Mouse (Mus musculus) cerebellum, postnatal 4 days (tissue): ENCODE data around the gene Elk3.
A peak's percentile ranks its signal among the peaks of the same experiment; 100 is the strongest.

ENCODE experiments used
- DNase-seq, 2 experiments: peaks; one replicate each; pipeline ENCODE4 v3.0.0; 2022; ENCODE audit warnings: low spot score in 2 of 2, mixed read lengths in 1 of 2

Elk3 gene

DNA sequence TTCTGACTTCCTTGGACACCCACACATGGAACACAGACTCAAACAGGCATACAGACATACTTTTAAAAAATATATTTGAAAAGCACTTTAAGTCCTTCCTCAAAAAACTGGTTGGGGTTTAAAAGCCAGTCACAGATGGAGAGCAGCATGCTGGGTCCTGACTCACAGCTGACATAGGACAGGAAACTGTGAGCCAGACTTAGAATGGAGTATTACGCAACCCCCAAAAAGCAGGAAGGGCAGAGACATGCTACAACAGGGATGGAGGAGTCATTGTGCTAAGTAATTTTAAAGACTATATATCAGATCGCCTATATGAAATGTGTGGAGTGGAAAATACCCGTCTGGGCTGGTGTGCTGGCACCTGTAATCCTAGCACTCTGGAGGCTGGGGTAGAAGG, 42.6 kb downstream of the Elk3 start:
- no peak for DNase-seq

DNA sequence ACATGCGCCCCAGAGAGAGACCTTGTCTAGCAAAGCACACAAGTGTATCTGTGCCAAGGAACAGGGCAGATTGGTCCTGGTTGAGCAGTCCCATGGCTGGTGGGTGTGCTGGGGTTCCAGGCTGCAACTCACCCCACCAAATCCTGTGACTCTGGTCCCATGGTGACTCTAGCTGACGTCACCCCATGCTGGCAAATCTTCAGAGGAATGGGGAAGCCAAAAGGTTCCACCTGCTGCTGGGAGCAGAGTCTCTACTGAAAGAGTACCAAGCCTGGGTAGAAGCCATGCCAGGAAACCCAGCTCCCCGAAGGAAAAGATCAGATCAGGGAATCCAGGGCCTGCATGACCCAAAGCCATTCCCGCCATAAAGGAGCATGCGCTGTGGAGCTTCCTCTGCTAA, 43.4 kb downstream of the Elk3 start:
- no peak for DNase-seq

DNA sequence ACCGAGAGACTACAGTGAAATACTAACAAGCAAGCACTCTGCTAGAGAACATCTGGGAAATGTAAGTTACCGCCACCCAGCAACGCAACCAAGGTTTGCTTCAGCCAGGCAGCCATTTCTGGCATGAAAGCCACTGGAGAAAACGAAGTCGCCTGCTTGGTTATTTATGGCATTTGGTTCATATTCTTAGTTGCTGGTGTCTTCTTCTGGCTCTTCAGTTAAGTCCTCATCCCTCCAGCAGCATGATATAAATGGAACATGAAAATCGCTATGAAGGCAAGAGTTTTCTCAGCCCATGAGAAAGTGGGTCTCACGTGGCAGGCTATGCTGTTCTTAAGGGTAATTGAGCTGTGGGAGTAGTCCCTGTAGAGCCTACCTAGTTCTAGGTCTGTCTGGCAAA, 44.4 kb downstream of the Elk3 start:
- DNase-seq, result no peak

DNA sequence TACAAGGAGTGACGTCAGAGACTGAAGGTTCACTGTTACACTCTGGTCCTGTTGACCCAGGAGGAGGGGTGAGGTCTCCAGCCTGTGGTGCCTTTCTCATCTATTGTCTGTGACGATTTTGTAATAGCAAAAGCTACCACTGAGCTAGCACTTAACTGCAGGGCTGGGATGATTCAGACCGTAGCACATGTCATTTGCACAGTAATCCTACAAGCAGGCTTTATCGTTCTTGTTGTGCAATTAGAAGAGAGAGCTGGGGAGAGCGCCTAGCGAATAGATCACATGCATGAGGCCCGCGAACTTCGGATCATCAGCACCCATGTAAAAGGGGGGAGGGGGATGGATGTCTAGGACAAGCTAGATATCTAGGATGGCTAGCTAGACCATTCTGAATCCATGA, 45.1 kb downstream of the Elk3 start:
- no peak for DNase-seq

DNA sequence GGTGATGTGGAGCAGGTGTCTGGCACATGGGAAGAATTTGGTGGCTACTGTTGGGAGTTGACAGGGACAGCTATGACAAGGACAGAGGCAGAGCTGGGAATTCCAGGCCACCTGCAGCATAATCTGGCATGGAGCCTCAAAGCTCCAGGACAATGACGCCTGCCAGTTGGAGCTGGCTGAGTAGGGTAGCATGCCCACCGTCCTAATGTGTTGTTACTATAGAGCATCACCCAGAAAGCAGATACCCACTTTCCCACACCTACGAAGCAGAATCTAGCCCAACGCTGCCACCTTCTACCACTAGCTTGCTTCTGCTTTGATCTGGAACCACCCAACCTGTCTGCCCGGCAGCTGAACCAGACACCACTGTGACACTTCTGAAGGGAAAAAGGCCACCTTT, 46.9 kb downstream of the Elk3 start:
- no peak for DNase-seq

DNA sequence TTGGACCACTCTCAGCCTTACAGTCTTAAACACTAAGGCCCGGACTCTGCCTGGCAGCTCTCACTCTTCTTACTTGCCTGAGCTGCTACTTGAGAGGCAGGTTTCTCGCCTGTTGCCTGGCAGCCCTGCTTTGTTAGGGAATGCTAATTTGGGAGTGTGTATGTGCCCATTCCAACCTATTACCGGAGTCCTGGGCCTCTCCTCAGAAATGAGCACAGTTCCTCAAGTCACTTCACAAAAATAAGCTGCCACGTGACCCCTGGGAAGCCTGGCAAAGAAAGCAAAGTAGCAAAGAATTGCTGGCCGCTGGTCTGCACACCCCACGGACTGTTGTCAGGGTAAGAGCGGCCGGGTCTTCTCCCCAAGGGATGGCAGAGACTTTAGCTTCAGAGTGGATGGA, 47.5 kb downstream of the Elk3 start:
- no peak for DNase-seq

DNA sequence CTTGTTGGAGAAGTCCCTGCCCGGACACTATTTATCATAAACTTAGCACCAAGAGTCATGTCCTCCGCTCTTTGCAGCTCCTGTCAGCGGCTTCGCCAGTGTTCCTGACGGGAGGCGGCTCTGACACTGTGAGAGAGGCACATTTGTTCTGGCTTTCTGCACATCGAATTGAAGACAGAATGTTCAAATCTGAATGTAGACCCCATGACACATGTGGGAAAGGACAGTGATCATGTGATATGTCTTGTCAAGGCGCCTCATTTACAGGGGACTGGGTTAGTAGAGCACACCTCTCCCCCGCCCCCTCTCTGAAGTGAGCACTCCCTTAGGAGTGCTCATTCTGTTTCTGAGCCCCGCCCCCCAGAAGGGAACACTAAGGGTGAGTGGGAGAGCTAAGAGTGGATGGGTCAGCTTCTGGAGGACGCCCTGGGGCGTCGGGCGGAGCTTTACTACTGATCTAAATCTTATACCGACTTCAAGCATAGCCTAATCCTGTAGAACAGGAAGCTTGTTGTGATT, 48.9 kb downstream of the Elk3 start:
- DNase-seq, result no peak

DNA sequence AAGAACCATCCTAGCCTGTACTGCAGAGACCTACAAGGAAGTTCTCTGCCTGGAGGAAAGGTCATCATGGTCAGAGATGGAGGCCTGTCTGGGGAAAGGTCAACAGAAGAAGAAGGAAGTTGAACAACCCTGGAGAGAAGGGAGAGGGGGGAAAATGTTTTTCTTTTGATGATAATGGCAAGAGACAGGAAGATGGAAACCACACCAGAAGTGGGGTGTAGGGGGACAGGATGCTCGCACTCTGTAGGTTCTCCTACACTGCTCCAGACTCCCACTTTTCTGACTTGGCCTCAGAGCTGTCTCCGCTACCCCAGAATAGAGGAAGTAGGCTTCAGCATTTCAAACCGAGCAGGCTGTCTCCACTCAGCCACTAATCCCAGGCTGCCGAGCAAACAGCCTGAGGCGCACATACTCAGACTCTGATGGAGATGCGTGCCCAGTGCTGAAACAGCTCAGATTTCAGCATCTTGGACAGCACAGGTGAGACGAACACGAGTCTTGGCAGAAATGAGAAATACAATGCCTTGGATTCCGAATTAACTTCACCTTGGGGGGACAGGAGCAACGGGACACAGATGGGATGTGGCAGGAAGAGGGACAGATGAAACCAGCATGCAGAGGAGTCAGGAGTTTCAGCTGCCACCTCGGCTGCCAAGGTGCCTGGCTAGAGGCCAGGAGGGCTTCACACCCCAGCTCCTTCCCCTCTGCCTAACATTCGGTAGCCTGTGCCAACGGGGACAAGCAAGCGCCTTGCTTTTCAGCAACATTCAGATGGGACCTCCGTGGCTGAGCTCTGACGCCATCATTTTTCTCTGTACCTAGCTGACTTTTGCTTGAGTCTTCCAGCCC, 49.6 kb downstream of the Elk3 start:
- DNase-seq, result peak in 1 of 2 experiments; percentile 88

DNA sequence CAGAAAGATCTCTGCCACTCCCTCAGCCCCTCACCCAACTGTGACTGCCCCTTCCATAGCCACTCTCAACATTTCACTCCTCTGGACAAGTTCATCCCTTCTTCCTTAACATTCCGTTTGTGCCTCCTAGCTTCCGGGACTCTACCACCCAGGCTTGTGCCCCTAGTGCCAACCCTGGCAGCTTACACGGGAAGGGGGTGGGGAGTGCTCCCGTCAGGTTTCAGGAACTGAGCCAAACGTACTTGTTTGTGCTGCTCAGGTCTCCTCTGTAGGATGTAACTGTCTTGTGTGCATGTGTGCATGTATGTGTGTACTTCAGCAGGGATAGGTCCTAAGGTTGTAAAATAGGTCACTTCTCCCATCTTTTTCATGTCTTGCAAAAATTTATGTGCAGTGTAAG, 51.1 kb downstream of the Elk3 start:
- DNase-seq, result no peak

DNA sequence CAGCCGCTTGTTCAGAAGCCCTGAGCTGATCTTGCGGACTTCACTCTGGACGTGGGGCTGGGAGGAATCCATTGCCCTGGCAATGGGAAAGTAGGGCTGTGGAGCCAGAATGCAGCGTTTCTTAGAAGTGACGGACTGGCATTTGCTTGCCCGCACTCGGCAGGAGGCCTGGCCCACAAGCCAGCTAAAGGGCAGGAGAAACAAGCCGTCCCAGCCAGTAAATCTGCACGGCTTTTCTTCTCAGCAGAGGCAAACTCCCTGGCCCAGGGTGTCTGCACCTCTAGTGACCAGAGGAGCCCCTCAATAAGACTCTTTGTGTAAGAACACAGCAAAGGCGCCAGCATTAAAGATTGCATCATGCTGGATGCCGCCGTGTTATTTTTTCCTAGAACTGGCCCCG, 55.6 kb downstream of the Elk3 start:
- peak in 1 of 2 experiments; percentile 80 for DNase-seq

DNA sequence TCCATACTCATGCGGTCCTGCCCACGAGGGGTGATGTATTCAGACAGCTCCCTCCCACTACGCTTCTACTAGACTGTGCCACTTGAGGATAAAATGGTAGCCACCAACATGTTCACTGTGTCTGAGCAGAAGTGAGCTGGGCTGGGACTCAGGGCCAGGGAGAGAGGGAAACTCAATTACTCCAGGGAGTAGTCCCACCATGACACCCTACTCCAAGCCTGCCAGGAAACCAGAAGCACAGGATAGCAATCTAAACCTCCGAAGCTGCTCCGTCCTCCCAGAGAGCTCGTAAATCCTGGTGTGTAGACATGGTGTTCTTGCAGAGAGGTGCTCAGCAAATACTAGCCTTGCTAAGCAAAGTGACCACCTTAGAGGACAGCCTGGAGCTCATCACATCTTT, 57.8 kb downstream of the Elk3 start:
- DNase-seq, result no peak

DNA sequence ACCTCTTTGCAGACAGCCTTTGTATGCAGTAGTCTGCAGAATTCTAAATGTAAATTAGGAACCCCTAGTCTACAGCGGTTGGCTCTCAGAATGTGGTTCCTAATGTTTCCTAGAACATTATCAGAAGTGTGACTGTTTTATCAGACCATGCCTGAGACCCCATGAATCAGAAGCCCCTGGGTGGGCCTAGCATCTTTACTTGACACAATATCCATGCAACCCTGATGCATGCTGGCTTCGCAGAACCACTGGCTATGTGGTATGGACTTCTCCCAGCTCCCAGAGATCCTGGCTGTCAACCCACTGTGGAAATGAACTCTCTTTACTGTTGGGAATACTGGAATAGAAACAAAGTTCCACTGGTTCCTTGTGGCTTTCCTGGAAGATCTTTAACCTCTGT, 58.3 kb downstream of the Elk3 start:
- no peak for DNase-seq

DNA sequence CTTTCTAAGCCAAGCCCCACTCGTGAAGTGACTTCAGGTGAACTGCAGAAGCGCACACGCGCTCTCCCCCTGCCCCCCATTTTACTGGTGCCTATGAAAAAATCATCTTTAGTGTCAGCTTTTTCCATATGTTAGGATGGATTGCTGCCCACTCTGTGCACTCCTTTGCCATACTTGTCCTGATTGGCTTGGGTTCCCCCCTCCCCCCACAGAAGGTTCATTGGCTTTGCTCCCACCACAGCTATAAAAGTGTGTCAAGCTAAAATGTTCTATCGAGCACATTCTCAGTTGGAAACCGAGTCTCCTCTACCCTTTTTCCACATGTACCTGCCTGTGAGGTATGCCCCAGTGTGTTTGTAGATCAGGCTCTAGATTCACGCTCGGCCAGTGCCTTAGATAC, 59.5 kb downstream of the Elk3 start:
- DNase-seq, result no peak

DNA sequence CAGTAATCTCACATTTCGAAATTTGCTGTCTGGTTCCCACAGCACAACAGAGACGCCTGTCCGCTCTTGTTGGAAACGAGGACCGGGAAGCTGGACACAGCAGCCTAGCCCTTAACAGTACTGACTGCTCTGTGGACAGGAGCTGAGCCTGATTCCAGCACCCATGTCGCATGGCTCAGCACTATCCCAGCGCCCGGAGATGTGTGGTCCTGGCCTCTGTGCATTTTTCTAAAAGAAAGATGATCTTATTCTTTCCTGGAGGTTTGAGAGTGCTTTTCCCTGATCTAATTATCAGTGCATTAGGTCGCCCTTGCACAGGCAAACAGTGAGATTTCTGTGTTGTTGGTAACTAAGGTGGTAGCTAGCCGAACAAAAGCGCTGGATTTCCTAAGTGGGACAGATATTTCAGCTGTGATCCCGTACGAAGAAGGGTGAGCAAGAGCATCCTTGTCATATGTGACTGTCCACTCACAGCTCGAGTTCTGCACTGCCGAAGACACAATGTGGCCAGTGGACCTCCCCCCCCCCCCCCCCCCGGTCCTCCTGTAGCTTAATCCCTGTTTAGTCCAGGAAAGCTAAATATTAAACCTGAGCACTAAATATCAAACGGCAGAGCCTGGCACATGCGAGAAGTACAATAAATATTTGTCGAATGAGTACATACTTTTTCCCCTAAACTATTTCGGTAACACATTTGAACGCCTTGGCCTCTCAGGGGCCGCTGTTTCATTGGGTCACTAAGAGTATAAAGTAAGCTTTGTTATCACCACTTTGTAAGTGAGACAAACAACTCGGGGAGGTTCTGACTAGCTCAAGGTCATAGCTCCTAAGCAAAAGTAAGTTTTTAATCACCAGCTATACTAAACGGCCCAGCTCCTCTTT, 60.3 kb downstream of the Elk3 start:
- no peak for DNase-seq

DNA sequence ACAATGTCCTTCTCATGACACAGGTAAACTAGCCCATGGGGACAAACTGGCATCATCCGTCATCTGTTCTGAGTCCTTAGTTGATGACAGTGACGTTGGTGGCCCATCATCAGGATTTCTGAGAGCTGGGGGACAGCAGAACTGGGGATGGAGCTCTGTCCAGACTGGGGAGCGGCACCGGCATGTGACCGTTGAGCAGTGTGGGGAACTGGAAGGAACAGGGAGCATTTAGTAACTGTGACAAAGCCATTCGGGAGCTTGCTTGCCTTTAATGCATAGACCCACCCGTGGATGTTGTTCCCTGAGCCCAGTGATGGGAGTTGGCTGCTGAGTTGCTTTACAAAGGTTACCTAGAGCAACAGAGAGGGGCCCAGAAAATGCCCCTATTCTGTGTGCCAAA, 61.0 kb downstream of the Elk3 start:
- DNase-seq, result no peak

DNA sequence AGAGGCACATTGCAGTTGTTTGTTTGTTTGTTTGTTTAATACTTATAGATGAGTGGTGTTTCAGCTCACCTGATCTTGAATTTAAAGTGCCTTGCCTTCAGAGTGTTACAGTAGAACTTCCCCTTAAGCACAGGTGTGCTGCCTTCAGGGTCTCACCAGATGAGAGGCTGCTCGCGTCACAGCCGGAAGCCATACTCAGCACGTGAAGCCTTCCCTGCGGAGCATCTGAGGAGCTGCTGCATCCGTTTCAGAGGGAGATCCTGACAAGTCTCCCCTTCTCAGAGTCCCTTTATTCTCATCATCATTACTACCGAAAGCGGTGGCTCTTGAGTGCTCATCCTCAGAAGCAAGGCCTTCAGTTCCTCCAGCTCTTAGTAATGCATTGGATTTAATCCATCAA, 62.5 kb downstream of the Elk3 start:
- no peak for DNase-seq

DNA sequence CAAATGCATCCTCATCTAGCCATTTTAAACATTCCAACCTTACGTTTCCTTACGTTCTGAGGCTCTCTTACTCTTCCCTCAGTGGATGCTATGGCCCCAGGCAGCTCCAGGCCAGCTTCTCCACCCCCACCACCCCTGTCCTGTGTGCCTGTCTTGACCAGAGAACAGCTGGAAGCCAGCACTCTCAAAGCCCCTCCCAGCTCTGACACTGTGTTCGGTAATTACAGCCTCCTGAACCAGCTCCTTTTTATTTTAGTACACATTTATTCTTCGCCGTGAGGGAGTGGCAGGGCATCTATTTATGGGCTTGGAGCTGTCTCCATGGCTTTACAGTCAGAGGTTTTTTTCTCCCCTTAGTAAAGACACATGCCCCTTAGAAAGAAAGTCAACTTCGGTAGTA, 63.0 kb downstream of the Elk3 start:
- no peak for DNase-seq

DNA sequence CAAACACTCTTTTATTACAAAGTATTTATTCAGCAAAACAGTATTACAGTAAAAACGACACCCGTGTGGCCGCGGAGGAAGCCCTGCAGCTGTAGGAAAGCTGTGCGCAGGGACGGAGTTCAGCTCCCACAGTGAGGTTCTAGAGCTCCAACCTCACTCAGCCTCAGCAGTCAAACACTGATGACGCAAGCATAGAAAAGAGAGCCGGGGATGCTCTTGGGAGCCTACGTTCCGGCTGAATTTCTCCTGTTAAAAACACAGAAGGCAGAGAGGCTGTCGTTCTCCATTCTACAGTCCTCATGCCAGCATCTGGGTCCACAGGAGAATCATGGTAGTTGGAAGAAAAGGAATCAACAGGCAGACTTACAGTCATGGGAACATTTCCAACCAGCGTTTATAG, 63.5 kb downstream of the Elk3 start:
- DNase-seq, result no peak

DNA sequence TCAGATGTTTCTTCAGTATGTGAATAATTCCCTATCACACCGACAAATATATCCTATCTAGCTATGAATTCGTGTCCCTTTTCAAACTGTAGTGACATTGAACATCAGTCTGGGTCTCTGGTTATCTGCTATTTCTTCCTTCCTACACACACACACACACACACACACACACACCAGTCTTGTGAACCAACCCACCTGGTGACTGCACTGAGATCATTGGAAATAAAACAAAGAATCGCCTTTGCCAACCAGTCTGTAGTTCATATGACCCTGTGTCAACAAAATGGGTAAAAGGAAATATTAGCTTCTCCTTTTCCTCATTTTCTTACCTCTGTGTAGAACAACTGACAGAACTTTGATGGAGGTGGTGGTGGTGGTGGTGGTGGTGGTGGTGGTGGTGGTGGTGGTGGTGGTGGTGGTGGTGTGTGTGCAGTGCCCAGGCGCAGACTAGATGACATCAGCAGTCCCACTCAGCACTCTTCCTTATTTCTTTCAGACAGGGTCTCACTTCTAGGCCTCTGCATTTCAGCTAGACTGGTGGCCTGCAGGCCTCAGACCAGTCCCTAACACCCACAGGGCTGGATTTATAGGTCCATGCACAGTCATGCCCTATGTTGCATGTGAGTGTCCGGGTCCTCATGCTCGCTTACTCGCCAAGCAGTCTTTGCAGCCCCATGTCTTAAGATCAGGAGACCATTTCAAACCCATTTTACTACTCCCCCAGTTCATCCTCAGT, 64.6 kb downstream of the Elk3 start:
- DNase-seq, result no peak

DNA sequence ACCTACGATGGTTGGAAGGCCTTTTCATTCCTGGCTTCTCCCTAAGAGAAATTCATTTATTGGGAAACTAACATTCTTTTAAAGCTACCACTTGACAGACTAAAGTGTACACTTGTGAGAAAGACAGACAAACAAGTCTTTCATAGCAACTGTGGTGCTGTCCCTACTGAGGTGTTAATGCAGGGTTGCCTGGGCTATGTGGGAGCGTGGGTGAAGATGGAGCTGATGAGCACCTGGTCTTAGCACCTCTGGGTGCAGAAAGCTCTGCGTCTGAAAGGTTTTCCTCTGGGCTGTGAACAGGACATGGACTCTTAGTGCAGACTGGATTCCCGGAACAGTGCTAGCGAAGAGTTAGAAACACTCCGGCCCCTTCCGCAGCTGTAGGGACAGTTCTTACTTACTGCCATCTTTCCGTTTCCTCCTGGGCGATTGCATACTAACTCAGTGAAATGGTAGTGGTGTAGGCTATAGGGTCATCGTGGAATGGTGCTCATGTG, 66.7 kb downstream of the Elk3 start:
- DNase-seq, result no peak

DNA sequence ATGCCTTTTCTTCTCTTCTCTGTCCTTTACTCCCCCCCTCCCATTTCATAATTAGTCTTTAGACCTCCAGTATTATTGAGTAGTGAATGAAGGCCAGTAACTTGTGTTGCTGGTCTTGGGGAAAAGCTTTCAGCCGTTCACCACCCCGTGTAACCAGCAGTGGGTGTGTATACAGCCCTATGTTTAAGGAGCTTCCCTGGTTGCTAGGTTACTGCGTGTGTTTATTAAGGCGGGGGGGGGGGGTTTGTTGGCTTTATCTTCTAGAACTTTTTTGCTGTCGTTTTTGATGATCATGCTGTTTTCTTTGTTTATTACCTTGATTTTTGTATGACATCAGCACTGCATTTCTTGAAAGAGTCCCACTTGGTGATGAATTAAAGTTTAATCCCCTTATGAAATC, 68.1 kb downstream of the Elk3 start:
- DNase-seq, result no peak

DNA sequence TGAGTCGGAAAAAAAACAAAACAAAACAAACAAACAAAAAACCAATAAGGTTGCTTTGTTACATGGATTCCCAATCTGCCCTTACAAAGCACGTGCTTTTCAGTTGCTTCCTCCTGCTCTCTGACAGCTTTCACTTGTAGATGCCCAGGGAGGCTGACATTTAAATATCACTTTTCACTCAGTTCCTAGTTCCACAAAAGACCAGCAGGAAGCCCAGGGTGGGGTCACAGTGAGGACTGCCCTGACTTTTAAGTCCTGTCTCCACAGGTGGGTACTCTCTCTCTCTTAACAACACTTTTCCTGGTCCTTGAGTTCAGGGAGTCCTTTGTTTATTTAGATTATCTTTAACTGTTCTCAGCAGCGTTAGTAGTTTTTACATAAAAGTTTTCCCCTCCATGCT, 68.7 kb downstream of the Elk3 start:
- DNase-seq, result no peak
